Mouse (Mus musculus) MEL (cell line): Measurements from ENCODE around the gene Fam78b.

ENCODE experiments used
- BHLHE40 ChIP-seq: IDR thresholded peaks from 2 replicates; pipeline ENCODE4 v1.6.1; 2012; ENCODE audit warnings: low read depth, mild to moderate bottlenecking, inconsistent platforms, low read length, improper control_type of control experiment, borderline replicate concordance
- CTCF ChIP-seq, 3 experiments: IDR thresholded peaks in 2 of 3; conservative IDR thresholded peaks in 1 of 3; 2 replicates each; pipeline ENCODE4 v1.5.1; 2011 to 2012; ENCODE audit warnings: low read length in 3 of 3, low read depth in 2 of 3, mild to moderate bottlenecking in 2 of 3, improper control_type of control experiment in 1 of 3, inconsistent platforms in 1 of 3, mixed read lengths in 1 of 3, moderate library complexity in 1 of 3; ENCODE audit not compliant: control insufficient read depth in 1 of 3, insufficient read depth in 1 of 3, poor library complexity in 1 of 3, severe bottlenecking in 1 of 3
- GABPA ChIP-seq: IDR thresholded peaks from 2 replicates; pipeline ENCODE4 v1.6.1; 2012; ENCODE audit warnings: low read depth, mild to moderate bottlenecking, inconsistent platforms, low read length, improper control_type of control experiment, moderate library complexity
- GATA1 ChIP-seq: IDR thresholded peaks from 2 replicates; pipeline ENCODE4 v1.6.1; 2011; ENCODE audit warnings: low read depth, low read length, improper control_type of control experiment
- POLR2A ChIP-seq, 2 experiments: IDR thresholded peaks; 2 replicates each; pipeline ENCODE4 v1.6.1; 2011 to 2012; ENCODE audit warnings: low read length in 2 of 2, mild to moderate bottlenecking in 2 of 2, control low read depth in 1 of 2, improper control_type of control experiment in 1 of 2, low read depth in 1 of 2, moderate library complexity in 1 of 2; ENCODE audit not compliant: control insufficient read depth in 1 of 2, insufficient read depth in 1 of 2, poor library complexity in 1 of 2
- UBTF ChIP-seq: IDR thresholded peaks from 2 replicates; pipeline ENCODE4 v1.6.1; 2012; ENCODE audit warnings: low read depth, mild to moderate bottlenecking, inconsistent platforms, low read length, improper control_type of control experiment, moderate library complexity, borderline replicate concordance; ENCODE audit not compliant: insufficient read depth
- USF1 ChIP-seq: IDR thresholded peaks from 2 replicates; pipeline ENCODE4 v1.6.1; 2014; ENCODE audit warnings: low read depth, mild to moderate bottlenecking, inconsistent platforms, low read length, improper control_type of control experiment, moderate library complexity

GRCm38 (mm10) chr1:167066933-167067341, 65.7 kb downstream of the Fam78b start:
- TF ChIP-seq POLR2A (IDR thresholded peaks at IDR 0.05; ENCODE audit: control insufficient read depth in 1 of 2, insufficient read depth in 1 of 2, low read depth in 1 of 2, low read length in 2 of 2, poor library complexity in 1 of 2) (no peak), CTCF (IDR thresholded peaks at IDR 0.05 in 2 of 3, conservative IDR thresholded peaks at IDR 0.05 in 1 of 3; ENCODE audit: control insufficient read depth in 1 of 3, insufficient read depth in 1 of 3, low read depth in 2 of 3, low read length in 3 of 3, poor library complexity in 1 of 3, severe bottlenecking in 1 of 3) (no peak), GABPA (no peak), UBTF (no peak), USF1 (no peak), BHLHE40 (no peak), GATA1 (no peak)
